Mouse (Mus musculus) thymus, adult 2 months (tissue): ENCODE results near the gene Babam2. TPM values are rescaled to one million over a fixed set of nuclear protein-coding genes. Genes with fewer than 3 reads are reported as not detected.

Source experiments
- DNase-seq: peaks from one replicate; pipeline ENCODE4 v3.0.0; 2021
- H3K27ac ChIP-seq: fragments of 200-500 bp; 2 replicates; pipeline ENCODE4 v1.5.1; 2012; ENCODE audit warnings: low read length, control low read depth; ENCODE audit not compliant: control insufficient read depth, insufficient read depth
- H3K27me3 ChIP-seq: fragments of 200-500 bp; 2 replicates; pipeline ENCODE4 v1.6.1; 2012; ENCODE audit warnings: mild to moderate bottlenecking, low read length, moderate library complexity, mixed read lengths; ENCODE audit not compliant: control insufficient read depth, insufficient read depth
- H3K36me3 ChIP-seq: fragments of 200-500 bp; 2 replicates; pipeline ENCODE4 v1.6.1; 2012; ENCODE audit warnings: mild to moderate bottlenecking, low read length, moderate library complexity; ENCODE audit not compliant: control insufficient read depth, insufficient read depth
- H3K4me1 ChIP-seq: fragments of 200-500 bp; replicated peaks from 2 replicates; pipeline ENCODE4 v1.6.1; 2012; ENCODE audit warnings: low read length; ENCODE audit not compliant: control insufficient read depth, insufficient read depth
- H3K4me3 ChIP-seq: fragments of 200-500 bp; 2 replicates; pipeline ENCODE4 v1.5.1; 2012; ENCODE audit warnings: mild to moderate bottlenecking, low read length, control low read depth, moderate library complexity; ENCODE audit not compliant: control insufficient read depth, insufficient read depth
- CTCF ChIP-seq: fragments of 200-500 bp; IDR thresholded peaks from 2 replicates; pipeline ENCODE4 v1.5.1; 2012; ENCODE audit warnings: mild to moderate bottlenecking, control low read depth, low read length, moderate library complexity, borderline replicate concordance; ENCODE audit not compliant: control insufficient read depth, poor library complexity, insufficient read depth; ENCODE audit errors: extremely low read depth
- POLR2A ChIP-seq: fragments of 200-500 bp; IDR thresholded peaks from 2 replicates; pipeline ENCODE4 v1.6.1; 2012; ENCODE audit warnings: mild to moderate bottlenecking, low read length, control low read depth, moderate library complexity; ENCODE audit not compliant: control insufficient read depth, poor library complexity, insufficient read depth; ENCODE audit errors: extremely low read depth
- WGBS: fragments of 180-500 bp; shearing (Covaris S2); methylation state at CpG from one replicate; pipeline ENCODE4 v1.1.7; 2018; 5-methylcytosine and 5-hydroxymethylcytosine counted together
- polyA plus RNA-seq: library from polyadenylated mRNA; depleted of rRNA; stranded (reverse); fragments of >200 nt; gene quantifications from 2 replicates; pipeline ENCODE4 v1.2.3, GENCODE M21; 2012; rRNA removed

Gene Babam2
- polyA plus RNA-seq, 1 experiment, result 16.1 TPM

GRCm38 (mm10) chr5:32127226-32127625, 429.7 kb downstream of the Babam2 start:
- TF ChIP-seq CTCF (no peak), POLR2A (no peak)
- no peaks in the 10 kb centered on the region; the same call in 1 of the 2 replicates for H3K27me3 ChIP-seq
- no peak overlapping the region for H3K27ac ChIP-seq
- no peak overlapping the region for H3K4me3 ChIP-seq
- WGBS, result 91% methylated on average over 3 of the region's 3 CpGs
- H3K36me3 ChIP-seq, result no peaks in the 10 kb centered on the region
- H3K4me1 ChIP-seq, result 0 out of 2 replicates have a peak, but pooled peaks cover 3% of the 10 kb centered on the region
- no peak for DNase-seq

- Histone ChIP-seq H3K4me1 (peaks cover 6% of the 10 kb centered on the region), H3K36me3 (no peaks in the 10 kb centered on the region), H3K27ac (no peak overlapping the region), H3K4me3 (no peak overlapping the region), H3K27me3 (no peaks in the 10 kb centered on the region; the same call in 1 of the 2 replicates)
- TF ChIP-seq POLR2A, result no peak
- no peak for TF ChIP-seq CTCF
- no peak for DNase-seq
- 61% methylated on average over 3 of the region's 3 CpGs for WGBS
These were observed 430.4 kb downstream of the Babam2 start for GRCm38 (mm10) chr5:32127927-32128326.

GRCm38 (mm10) chr5:32132971-32133501, 435.6 kb downstream of the Babam2 start:
- WGBS, result under 1% methylated on average over 48 of the region's 48 CpGs
- TF ChIP-seq POLR2A, result no peak
- Histone ChIP-seq H3K27me3 (peaks cover 2% of the 10 kb centered on the region; the same call in 1 of the 2 replicates), H3K4me3 (peak overlapping the region; percentile 26), H3K4me1 (peaks cover 21% of the 10 kb centered on the region), H3K27ac (no peak overlapping the region), H3K36me3 (no peaks in the 10 kb centered on the region)
- DNase-seq, result peak; percentile 17

GRCm38 (mm10) chr5:32133549-32134004, 436.1 kb downstream of the Babam2 start:
- H3K27ac ChIP-seq, result no peak overlapping the region
- peak overlapping the region; percentile 26 for H3K4me3 ChIP-seq
- TF ChIP-seq CTCF, result no peak
- no peak for TF ChIP-seq POLR2A
- no peaks in the 10 kb centered on the region for H3K36me3 ChIP-seq
- peak; percentile 19 for DNase-seq
- WGBS, result 1% methylated on average over 20 of the region's 20 CpGs
- H3K27me3 ChIP-seq, result peaks cover 2% of the 10 kb centered on the region; the same call in 1 of the 2 replicates
- peaks cover 21% of the 10 kb centered on the region for H3K4me1 ChIP-seq

GRCm38 (mm10) chr5:32134051-32134732, 436.7 kb downstream of the Babam2 start:
- no peak for DNase-seq
- H3K27me3 ChIP-seq, result peaks cover 2% of the 10 kb centered on the region; the same call in 1 of the 2 replicates
- H3K27ac ChIP-seq, result no peak overlapping the region
- H3K4me3 ChIP-seq, result no peak overlapping the region
- TF ChIP-seq POLR2A (no peak), CTCF (no peak)
- peaks cover 21% of the 10 kb centered on the region for H3K4me1 ChIP-seq
- WGBS, result 9% methylated on average over 21 of the region's 21 CpGs
- H3K36me3 ChIP-seq, result no peaks in the 10 kb centered on the region

Other genes with a start within 250 kb of the Babam2 start
- gene Zfp512, start 245.3 kb upstream of the Babam2 start, polyA plus RNA-seq, result 25.3 and 27.1 TPM in 2 replicates
- gene 4930548H24Rik, start 211.9 kb upstream of the Babam2 start, polyA plus RNA-seq, result 0.04 and 0.05 TPM in 2 replicates
- 15.4 and 19.3 TPM in 2 replicates for gene Gpn1, start 202.9 kb upstream of the Babam2 start, polyA plus RNA-seq
- gene Slc4a1ap, start 170.7 kb upstream of the Babam2 start, polyA plus RNA-seq, result 23.3 and 25.1 TPM in 2 replicates
- gene Supt7l, start 169.9 kb upstream of the Babam2 start, polyA plus RNA-seq, result 13.3 and 16.7 TPM in 2 replicates
- 23.1 and 27.6 TPM in 2 replicates for gene Mrpl33, start 100.7 kb upstream of the Babam2 start, polyA plus RNA-seq
- gene Rbks, start 57 bp upstream of the Babam2 start, polyA plus RNA-seq, result 8.1 TPM in 2 replicates